Mouse (Mus musculus) forebrain, embryonic 10.5 days (tissue): ENCODE data around the gene Ccl21a. TPM values are rescaled to one million over a fixed set of nuclear protein-coding genes. Genes with fewer than 3 reads are reported as not detected.
"Not testable (repeated sequence)": the region's sequence is repeated elsewhere in the genome, so short reads cannot be mapped to it uniquely, and the experiment has no call there.

Experiments
- DNase-seq: peaks from one replicate; pipeline ENCODE4 v3.0.0-alpha.2; 2017; ENCODE audit warnings: low spot score; ENCODE audit errors: extremely low spot score
- H3K27ac ChIP-seq: fragments of 300-500 bp; sonication (generic); 2 replicates; pipeline ENCODE4 v1.5.1; 2016; ENCODE audit warnings: mild to moderate bottlenecking
- H3K27me3 ChIP-seq: fragments of 300-500 bp; sonication (generic); 2 replicates; pipeline ENCODE4 v1.6.1; 2016; ENCODE audit warnings: mild to moderate bottlenecking; ENCODE audit not compliant: poor library complexity, severe bottlenecking
- H3K36me3 ChIP-seq: fragments of 300-500 bp; sonication (generic); replicated peaks from 2 replicates; pipeline ENCODE4 v1.6.1; 2016; ENCODE audit warnings: mild to moderate bottlenecking, moderate library complexity
- H3K4me1 ChIP-seq: fragments of 300-500 bp; sonication (generic); 2 replicates; pipeline ENCODE4 v1.6.1; 2016
- H3K4me3 ChIP-seq: fragments of 300-500 bp; sonication (generic); 2 replicates; pipeline ENCODE4 v1.5.1; 2016; ENCODE audit warnings: mild to moderate bottlenecking, moderate library complexity
- H3K9me3 ChIP-seq: fragments of 300-500 bp; sonication (generic); 2 replicates; pipeline ENCODE4 v1.6.1; 2016; ENCODE audit warnings: mild to moderate bottlenecking, moderate library complexity
- WGBS: fragments of 180-500 bp; shearing (Covaris S2); methylation state at CpG from one replicate; pipeline ENCODE4 v1.1.7; 2016; 5-methylcytosine and 5-hydroxymethylcytosine counted together
- polyA plus RNA-seq: library from polyadenylated mRNA; unstranded; fragments of >200 nt; fragmentation: Nextera tagmentation; extraction: Ambion mirVana; gene quantifications from 2 replicates; pipeline ENCODE4 v1.2.1, GENCODE M21; 2016

The Ccl21a gene
- 0.32 TPM in 1 of 2 replicates, not detected in the other for polyA plus RNA-seq

DNA sequence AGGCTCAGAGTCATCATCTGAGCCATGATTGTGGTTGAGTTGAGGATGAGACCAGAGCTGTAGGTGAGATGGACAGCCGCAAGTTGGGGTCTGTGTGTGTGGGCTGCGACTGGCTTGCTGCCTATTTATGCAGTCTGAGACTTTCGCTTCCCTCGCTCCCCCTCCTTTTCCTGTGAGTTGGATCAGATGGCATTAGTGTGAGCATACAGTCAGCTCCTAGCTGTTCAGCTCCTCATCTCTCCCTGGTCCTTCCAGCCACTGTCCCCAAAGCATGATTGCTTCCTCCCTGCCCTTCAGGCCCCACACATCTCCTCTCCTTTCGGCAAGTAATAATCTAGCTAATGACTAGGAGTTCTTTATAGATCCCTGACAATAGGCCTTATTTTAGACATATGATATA, at the start of gene Ccl21a:
Gene Ccl21a, minus strand, starts transcription at position 101 of the 400 bp plus-strand sequence.
- WGBS, result no CpG with 5 or more reads among the region's 5 CpGs
- not testable (repeated sequence) for H3K27ac ChIP-seq

DNA sequence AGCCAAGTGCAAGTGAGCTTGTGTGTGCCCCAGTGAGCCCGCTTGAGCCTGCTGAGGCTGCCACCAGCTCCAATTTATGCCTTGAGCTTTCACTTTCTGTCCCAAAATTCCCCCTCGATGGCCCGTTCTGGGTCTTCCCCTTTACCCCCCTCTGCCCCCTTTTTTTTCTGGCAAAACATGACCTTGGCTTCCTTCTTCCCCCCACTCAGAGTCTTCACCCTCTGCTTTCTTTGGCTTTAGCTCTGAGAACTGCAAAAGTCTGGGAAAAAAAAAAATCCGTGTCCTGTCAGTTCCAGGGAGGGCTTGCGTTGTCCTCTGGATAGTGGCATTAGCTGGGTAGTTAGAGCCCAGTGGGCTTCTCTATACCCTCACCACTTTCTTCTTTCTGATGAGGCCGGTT, 17.3 kb downstream of the Ccl21a start, which contains the start of gene Ccl19:
Gene Ccl19, minus strand, starts transcription at position 101 of the 400 bp plus-strand sequence.
- not testable (repeated sequence) for H3K36me3 ChIP-seq, H3K27ac ChIP-seq, H3K9me3 ChIP-seq, DNase-seq, H3K27me3 ChIP-seq, H3K4me1 ChIP-seq, H3K4me3 ChIP-seq
- no CpG with 5 or more reads among the region's 6 CpGs for WGBS

More for the DNA sequence above, at the start of gene Ccl21a:
- not testable (repeated sequence) for DNase-seq, H3K9me3 ChIP-seq, H3K4me3 ChIP-seq, H3K4me1 ChIP-seq, H3K36me3 ChIP-seq, H3K27me3 ChIP-seq

DNA sequence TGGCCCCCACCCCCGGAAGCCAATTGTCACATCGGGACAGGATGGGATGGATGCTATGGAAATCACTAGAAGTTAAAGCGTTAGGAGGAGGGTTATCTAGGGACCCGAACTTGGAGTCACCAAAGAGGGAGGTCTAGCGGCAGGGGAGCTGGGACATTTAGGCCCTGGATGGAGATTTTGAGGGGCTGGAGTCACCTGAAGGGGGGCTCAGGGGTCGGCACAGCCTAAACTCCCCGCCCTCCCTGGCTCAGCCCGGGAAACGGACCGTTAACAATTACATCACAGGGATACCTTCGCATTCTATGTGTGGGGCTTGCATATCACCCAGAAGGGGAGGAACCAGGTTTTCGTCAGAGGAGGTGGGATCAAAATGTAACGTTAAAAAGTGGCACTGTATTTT, 38.5 kb downstream of the Ccl21a start, which contains the start of gene 4930578G10Rik:
Gene 4930578G10Rik, plus strand, starts transcription at position 301 of the 400 bp plus-strand sequence.
- not testable (repeated sequence) for H3K4me3 ChIP-seq, H3K27me3 ChIP-seq, H3K36me3 ChIP-seq, DNase-seq, H3K9me3 ChIP-seq, H3K4me1 ChIP-seq, H3K27ac ChIP-seq
- WGBS, result no CpG with 5 or more reads among the region's 13 CpGs

Other genes with a start within 250 kb of the Ccl21a start
- 0.05 TPM in 1 of 2 replicates, not detected in the other for gene Fam205a2, start 245.8 kb downstream of the Ccl21a start, polyA plus RNA-seq
- not detected in 2 replicates for gene Gm10591, start 161.8 kb downstream of the Ccl21a start, polyA plus RNA-seq
- not detected in 2 replicates for gene Gm2564, start 144.3 kb downstream of the Ccl21a start, polyA plus RNA-seq
- gene Ccl27b, start 118.7 kb downstream of the Ccl21a start, polyA plus RNA-seq, result not detected in 2 replicates
- not detected in 2 replicates for gene Il11ra2, start 112.1 kb downstream of the Ccl21a start, polyA plus RNA-seq
- gene 4930578G10Rik, start 38.4 kb downstream of the Ccl21a start, polyA plus RNA-seq, result 0.58 and 0.73 TPM in 2 replicates
- gene Ccl19, start 17.4 kb downstream of the Ccl21a start, polyA plus RNA-seq, result not detected in 2 replicates
- gene Fam205a1, start 79.9 kb upstream of the Ccl21a start, polyA plus RNA-seq, result 0.07 TPM in 1 of 2 replicates, not detected in the other
- gene Gm12394, start 82.8 kb upstream of the Ccl21a start, polyA plus RNA-seq, result 0.27 and 0.37 TPM in 2 replicates
- 0.18 and 0.53 TPM in 2 replicates for gene Fam205c, start 100.2 kb upstream of the Ccl21a start, polyA plus RNA-seq
- gene Phf24, start 142.7 kb upstream of the Ccl21a start, polyA plus RNA-seq, result 0.33 and 0.51 TPM in 2 replicates
- 11.5 and 16.2 TPM in 2 replicates for gene Dnajb5, start 175.8 kb upstream of the Ccl21a start, polyA plus RNA-seq
- 0.27 and 0.52 TPM in 2 replicates for gene 1700022I11Rik, start 195.6 kb upstream of the Ccl21a start, polyA plus RNA-seq
- gene Vcp, start 226.5 kb upstream of the Ccl21a start, polyA plus RNA-seq, result 655 and 667 TPM in 2 replicates
- 23.1 and 27.3 TPM in 2 replicates for gene Fancg, start 236.5 kb upstream of the Ccl21a start, polyA plus RNA-seq